Mouse (Mus musculus) embryonic stem cell, embryonic (primary cell): ENCODE measurements around the gene Nupl1.

Experiments used
- CTCF ChIA-PET, 4 experiments: fragments of 300-600 bp in 2 of 4; fragments of 350-600 bp in 2 of 4; sonication (Branson Sonifier 250); formaldehyde crosslinking; loops; one replicate each; lab custom pipeline; 2022; ENCODE audit warnings: inconsistent platforms in 2 of 4; lab: Charles Lee
- POLR2A ChIA-PET, 4 experiments: fragments of 300-600 bp in 2 of 4; fragments of 350-600 bp in 2 of 4; sonication (Branson Sonifier 250); formaldehyde crosslinking; loops; one replicate each; lab custom pipeline; 2022; ENCODE audit warnings: antibody characterized with exemption in 4 of 4, inconsistent platforms in 1 of 4; lab: Charles Lee

Nupl1 gene

GRCm38 (mm10) chr14:60253466-60253865 is 2.2 kb upstream of the Nupl1 start:
- CTCF ChIA-PET: no interaction called here

GRCm38 (mm10) chr14:60252004-60253000 is 1.1 kb upstream of the Nupl1 start:
- ChIA-PET POLR2A (interaction anchor here in 3 of 4 experiments (0.6 to 5.9 kb wide), 8 partner anchors 10 to 1192 kb away, joined by 3 to 62 read pairs (median 6); partner anchors contain the start of gene Mtmr6 (in 3 of the 3)), CTCF (interaction anchor here in 1 of 4 experiments (0.6 to 0.9 kb wide), 2 partner anchors 12 to 483 kb away, joined by 3 to 9 read pairs; partner anchors contain the start of gene Mtmr6)

More at GRCm38 (mm10) chr14:60253466-60253865, 2.2 kb upstream of the Nupl1 start:
- POLR2A ChIA-PET: interaction anchor here in 3 of 4 experiments (1.6 to 5.9 kb wide), 4 partner anchors 9 to 12 kb away, joined by 8 to 62 read pairs (median 12); partner anchors contain the start of gene Mtmr6 (in 3 of the 3)

GRCm38 (mm10) chr14:60250879-60251278 is 352 bp downstream of the Nupl1 start:
- POLR2A ChIA-PET: interaction anchor here in 3 of 4 experiments (0.6 to 5.9 kb wide), 15 partner anchors 9 to 74 kb away, joined by 3 to 62 read pairs (median 4); partner anchors contain the start of gene Mtmr6 (in 3 of the 3)
- CTCF ChIA-PET: interaction anchor here in 2 of 4 experiments (1.4 to 2.0 kb wide), 1 partner anchor 14 kb away, joined by 5 to 7 read pairs; the partner anchor contains the start of gene Mtmr6 (in 2 of the 2)

GRCm38 (mm10) chr14:60250366-60250765 is 865 bp downstream of the Nupl1 start:
- ChIA-PET CTCF (interaction anchor here in 2 of 4 experiments (1.4 to 2.0 kb wide), 1 partner anchor 15 kb away, joined by 5 to 7 read pairs; the partner anchor contains the start of gene Mtmr6 (in 2 of the 2)), POLR2A (interaction anchor here in 3 of 4 experiments (0.6 to 5.9 kb wide), 15 partner anchors 8 to 239 kb away, joined by 3 to 62 read pairs (median 5); partner anchors contain the start of gene Mtmr6 (in 3 of the 3))

GRCm38 (mm10) chr14:60238551-60238950 is 12.7 kb downstream of the Nupl1 start:
- ChIA-PET CTCF (interaction anchor here in 2 of 4 experiments (0.6 to 0.7 kb wide), 2 partner anchors 215 to 629 kb away, joined by 3 read pairs; no protein-coding TSS in a partner anchor), POLR2A (interaction anchor here in 3 of 4 experiments (0.7 to 3.0 kb wide), 6 partner anchors 11 to 473 kb away, joined by 3 to 27 read pairs (median 4); partner anchors contain the start of genes Gm49336 (in 1 of the 3), Mtmr6 (in 1 of the 3) and Nupl1 (in 1 of the 3))

- ChIA-PET POLR2A (interaction anchor here in 1 of 4 experiments (1.3 kb wide), 1 partner anchor 45 kb away, joined by 3 read pairs; the partner anchor contains the start of gene Mtmr6), CTCF (no interaction called here)
Observed at GRCm38 (mm10) chr14:60219886-60220285, 31.3 kb downstream of the Nupl1 start.

- CTCF ChIA-PET: interaction anchor here in 2 of 4 experiments (0.7 to 0.8 kb wide), 2 partner anchors 201 to 412 kb away, joined by 3 read pairs; no protein-coding TSS in a partner anchor
- POLR2A ChIA-PET: interaction anchor here in 3 of 4 experiments (0.6 to 2.2 kb wide), 9 partner anchors 8 to 91 kb away, joined by 3 to 9 read pairs (median 3); partner anchors contain the start of genes Gm49336 (in 2 of the 3) and Nupl1 (in 2 of the 3)
Observed at GRCm38 (mm10) chr14:60217616-60218015, 33.6 kb downstream of the Nupl1 start.

GRCm38 (mm10) chr14:60216125-60216524 is 35.1 kb downstream of the Nupl1 start:
- CTCF ChIA-PET: no interaction called here
- POLR2A ChIA-PET: interaction anchor here in 1 of 4 experiments (1.0 to 2.2 kb wide), 3 partner anchors 9 to 34 kb away, joined by 3 to 9 read pairs (median 4); partner anchors contain the start of genes Gm49336 and Nupl1

- POLR2A ChIA-PET: no interaction called here
- CTCF ChIA-PET: no interaction called here
Observed at GRCm38 (mm10) chr14:60215000-60215399, 36.2 kb downstream of the Nupl1 start.

GRCm38 (mm10) chr14:60214040-60214439 is 37.2 kb downstream of the Nupl1 start:
- ChIA-PET CTCF (no interaction called here), POLR2A (interaction anchor here in 1 of 4 experiments (1.0 kb wide), 1 partner anchor 33 kb away, joined by 3 read pairs; no protein-coding TSS in a partner anchor)

GRCm38 (mm10) chr14:60209166-60209565 is 42.1 kb downstream of the Nupl1 start:
- CTCF ChIA-PET: interaction anchor here in 1 of 4 experiments (2.3 kb wide), 1 partner anchor 604 kb away, joined by 4 read pairs; no protein-coding TSS in a partner anchor
- POLR2A ChIA-PET: interaction anchor here in 2 of 4 experiments (0.6 to 1.6 kb wide), 3 partner anchors 9 to 768 kb away, joined by 3 read pairs; partner anchors contain the start of genes Cab39l (in 1 of the 2), Mtmr6 (in 1 of the 2) and Setdb2 (in 1 of the 2)

GRCm38 (mm10) chr14:60204993-60205392 is 46.2 kb downstream of the Nupl1 start:
- CTCF ChIA-PET: interaction anchor here in 1 of 4 experiments (0.6 kb wide), 1 partner anchor 283 kb away, joined by 3 read pairs; no protein-coding TSS in a partner anchor

GRCm38 (mm10) chr14:60196884-60197283 is 54.3 kb downstream of the Nupl1 start, which contains the start of gene Atp8a2:
Gene Atp8a2 (minus strand): TSS chr14:60197179.
- CTCF ChIA-PET: no interaction called here
- POLR2A ChIA-PET: no interaction called here

More at GRCm38 (mm10) chr14:60204993-60205392, 46.2 kb downstream of the Nupl1 start:
- POLR2A ChIA-PET: interaction anchor here in 1 of 4 experiments (1.6 kb wide), 1 partner anchor 13 kb away, joined by 4 read pairs; no protein-coding TSS in a partner anchor

GRCm38 (mm10) chr14:60195999-60196398 is 55.2 kb downstream of the Nupl1 start:
- ChIA-PET CTCF (interaction anchor here in 2 of 4 experiments (0.5 to 0.7 kb wide), 3 partner anchors 15 to 268 kb away, joined by 3 to 5 read pairs (median 4); no protein-coding TSS in a partner anchor), POLR2A (interaction anchor here in 1 of 4 experiments (0.6 kb wide), 1 partner anchor 162 kb away, joined by 4 read pairs; no protein-coding TSS in a partner anchor)

GRCm38 (mm10) chr14:60194606-60195005 is 56.6 kb downstream of the Nupl1 start:
- POLR2A ChIA-PET: no interaction called here
- CTCF ChIA-PET: no interaction called here

GRCm38 (mm10) chr14:60189771-60190170 is 61.5 kb downstream of the Nupl1 start:
- ChIA-PET POLR2A (interaction anchor here in 1 of 4 experiments (0.6 kb wide), 1 partner anchor 451 kb away, joined by 3 read pairs; no protein-coding TSS in a partner anchor), CTCF (no interaction called here)

- ChIA-PET POLR2A (interaction anchor here in 2 of 4 experiments (0.6 to 1.2 kb wide), 2 partner anchors 11 to 217 kb away, joined by 4 to 5 read pairs; no protein-coding TSS in a partner anchor), CTCF (no interaction called here)
Observed at GRCm38 (mm10) chr14:60188201-60188825, 62.9 kb downstream of the Nupl1 start.
